Mouse (Mus musculus): ENCODE data around the gene Perp. TPM values are rescaled to one million over a fixed set of nuclear protein-coding genes. Genes with fewer than 3 reads are reported as not detected.

Gene Perp
- polyA plus RNA-seq, 1 experiment from 2014 or later, result 77.2 TPM

- no peaks in the 10 kb centered on the region for H3K4me1 ChIP-seq (ENCODE audit: control insufficient read depth, insufficient read depth, low read length)
- H3K9me3 ChIP-seq (ENCODE audit: control insufficient read depth, low read length), result no peaks in the 10 kb centered on the region
- H3K4me3 ChIP-seq (ENCODE audit: low read length), result no peak overlapping the region
- H3K9ac ChIP-seq (ENCODE audit: low read depth, low read length), result no peak overlapping the region
- WGBS, result 56% methylated on average over 6 of the region's 6 CpGs
- no peak overlapping the region for H3K27ac ChIP-seq (ENCODE audit: low read length)
- no peak for ATAC-seq
- no peaks in the 10 kb centered on the region for H3K36me3 ChIP-seq (ENCODE audit: control insufficient read depth, insufficient read depth, low read length)
- no peaks in the 10 kb centered on the region for H3K27me3 ChIP-seq (replicated peaks; ENCODE audit: control insufficient read depth, insufficient read depth, low read length)
- no peak overlapping the region for H3K4me2 ChIP-seq (ENCODE audit: low read depth, low read length)
These were observed 8.9 kb upstream of the Perp start for GRCm38 (mm10) chr10:18835684-18836479.

DNA sequence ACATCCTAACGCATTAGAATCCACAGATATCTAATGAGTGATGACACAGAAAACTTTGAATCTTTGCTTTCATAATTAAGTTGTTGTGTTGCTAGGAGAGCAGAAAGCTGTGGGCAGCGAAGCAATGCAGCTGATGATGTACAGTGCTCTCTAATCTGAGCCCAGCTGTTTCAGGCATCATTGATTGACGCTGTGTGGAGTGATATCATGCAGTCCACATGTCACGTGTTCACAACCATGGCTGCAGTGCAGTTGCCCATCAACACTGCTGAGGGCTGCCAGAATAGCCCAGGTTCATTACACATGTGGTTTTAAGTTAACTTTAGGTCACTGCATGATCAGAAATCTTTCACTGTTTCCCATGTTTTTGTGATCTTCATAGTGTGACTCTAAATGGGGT is 5.3 kb upstream of the Perp start:
- no peak overlapping the region for H3K9ac ChIP-seq (ENCODE audit: low read depth, low read length)
- no peak overlapping the region for H3K4me2 ChIP-seq (ENCODE audit: low read depth, low read length)
- H3K36me3 ChIP-seq (ENCODE audit: control insufficient read depth, insufficient read depth, low read length), result no peaks in the 10 kb centered on the region
- H3K4me1 ChIP-seq (ENCODE audit: control insufficient read depth, insufficient read depth, low read length), result peaks cover 4% of the 10 kb centered on the region; the same call in 1 of the 2 replicates
- H3K27ac ChIP-seq (ENCODE audit: low read length), result no peak overlapping the region
- no peaks in the 10 kb centered on the region for H3K9me3 ChIP-seq (ENCODE audit: control insufficient read depth, low read length)
- ATAC-seq, result no peak
- H3K4me3 ChIP-seq (ENCODE audit: low read length), result no peak overlapping the region
- WGBS, result 75% methylated on average over 4 of the region's 4 CpGs
- H3K27me3 ChIP-seq (replicated peaks; ENCODE audit: control insufficient read depth, insufficient read depth, low read length), result no peaks in the 10 kb centered on the region

GRCm38 (mm10) chr10:18840736-18841135 is 4.1 kb upstream of the Perp start:
- Histone ChIP-seq H3K9ac (ENCODE audit: low read depth, low read length) (no peak overlapping the region), H3K4me2 (ENCODE audit: low read depth, low read length) (no peak overlapping the region), H3K4me3 (ENCODE audit: low read length) (no peak overlapping the region), H3K27me3 (replicated peaks; ENCODE audit: control insufficient read depth, insufficient read depth, low read length) (no peaks in the 10 kb centered on the region), H3K36me3 (ENCODE audit: control insufficient read depth, insufficient read depth, low read length) (no peaks in the 10 kb centered on the region), H3K27ac (ENCODE audit: low read length) (no peak overlapping the region), H3K9me3 (ENCODE audit: control insufficient read depth, low read length) (no peaks in the 10 kb centered on the region), H3K4me1 (ENCODE audit: control insufficient read depth, insufficient read depth, low read length) (peaks cover 7% of the 10 kb centered on the region; the same call in 1 of the 2 replicates)
- WGBS, result 67% methylated on average over 4 of the region's 4 CpGs
- no peak for ATAC-seq

DNA sequence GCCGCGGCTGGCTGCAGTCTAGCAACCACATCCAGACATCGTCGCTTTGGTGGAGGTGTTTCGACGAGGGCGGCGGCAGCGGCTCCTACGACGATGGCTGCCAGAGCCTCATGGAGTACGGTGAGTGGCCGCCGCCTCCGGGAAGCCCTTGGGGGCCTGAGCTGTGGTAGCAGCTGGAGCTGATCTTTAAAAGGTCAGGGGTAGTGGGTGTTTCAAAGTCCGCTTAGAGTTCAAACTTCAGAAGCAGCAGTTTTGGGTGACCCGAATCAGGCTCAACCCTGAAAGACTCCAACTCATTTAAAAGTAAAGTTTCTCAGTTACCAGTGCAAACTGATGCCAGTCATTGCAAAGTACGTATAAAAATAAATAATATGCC is 455 bp downstream of the Perp start:
- H3K27me3 ChIP-seq (replicated peaks; ENCODE audit: control insufficient read depth, insufficient read depth, low read length), result peaks cover 2% of the 10 kb centered on the region; the same call in 1 of the 2 replicates
- H3K27ac ChIP-seq (ENCODE audit: low read length), result peak overlapping the region; percentile 83
- peaks cover 7% of the 10 kb centered on the region; the same call in 1 of the 2 replicates for H3K4me1 ChIP-seq (ENCODE audit: control insufficient read depth, insufficient read depth, low read length)
- 6% methylated on average over 18 of the region's 18 CpGs for WGBS
- peak overlapping the region; percentile 90 for H3K4me2 ChIP-seq (ENCODE audit: low read depth, low read length)
- ATAC-seq, result no peak; the same call in 1 of the 2 replicates
- H3K9ac ChIP-seq (ENCODE audit: low read depth, low read length), result peak overlapping the region; percentile 74
- no peaks in the 10 kb centered on the region for H3K36me3 ChIP-seq (ENCODE audit: control insufficient read depth, insufficient read depth, low read length)
- no peaks in the 10 kb centered on the region for H3K9me3 ChIP-seq (ENCODE audit: control insufficient read depth, low read length)
- peak overlapping the region; percentile 66 for H3K4me3 ChIP-seq (ENCODE audit: low read length)

DNA sequence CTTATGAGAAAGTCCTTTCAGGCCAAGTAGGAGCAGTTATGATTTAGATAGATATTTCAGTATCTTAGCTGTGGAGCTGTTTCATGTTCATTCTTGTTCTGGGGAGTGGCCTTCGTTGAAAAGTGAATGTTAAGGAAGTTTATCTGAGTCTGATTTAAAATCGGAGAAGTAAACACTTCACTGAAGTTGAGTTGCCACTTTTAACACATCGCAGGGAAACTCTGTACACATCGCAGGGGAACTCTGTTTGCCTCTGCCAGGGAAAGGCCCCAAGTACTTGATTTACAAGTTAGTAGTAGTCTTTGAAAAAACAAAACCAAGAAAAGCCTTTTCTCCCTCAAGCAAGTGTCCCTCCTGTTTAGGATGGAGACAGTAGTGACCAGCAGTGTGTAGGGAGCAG is 891 bp downstream of the Perp start:
- no peak overlapping the region for H3K9ac ChIP-seq (ENCODE audit: low read depth, low read length)
- no peak overlapping the region for H3K27ac ChIP-seq (ENCODE audit: low read length)
- no peak for ATAC-seq
- 34% methylated on average over 4 of the region's 4 CpGs for WGBS
- H3K4me3 ChIP-seq (ENCODE audit: low read length), result peak overlapping the region; percentile 15
- H3K4me1 ChIP-seq (ENCODE audit: control insufficient read depth, insufficient read depth, low read length), result peaks cover 7% of the 10 kb centered on the region; the same call in 1 of the 2 replicates
- no peaks in the 10 kb centered on the region for H3K36me3 ChIP-seq (ENCODE audit: control insufficient read depth, insufficient read depth, low read length)
- H3K27me3 ChIP-seq (replicated peaks; ENCODE audit: control insufficient read depth, insufficient read depth, low read length), result peaks cover 2% of the 10 kb centered on the region; the same call in 1 of the 2 replicates
- no peaks in the 10 kb centered on the region for H3K9me3 ChIP-seq (ENCODE audit: control insufficient read depth, low read length)
- peak overlapping the region; percentile 90 for H3K4me2 ChIP-seq (ENCODE audit: low read depth, low read length)

- H3K4me2 ChIP-seq (ENCODE audit: low read depth, low read length), result peak overlapping the region; percentile 90; the same call in 1 of the 2 replicates
- no peak overlapping the region for H3K9ac ChIP-seq (ENCODE audit: low read depth, low read length)
- no peak overlapping the region for H3K27ac ChIP-seq (ENCODE audit: low read length)
These were observed 1.8 kb downstream of the Perp start for GRCm38 (mm10) chr10:18846474-18847264.

GRCm38 (mm10) chr10:18850177-18850576 is 5.4 kb downstream of the Perp start:
- Histone ChIP-seq H3K4me2 (ENCODE audit: low read depth, low read length) (no peak overlapping the region), H3K4me1 (ENCODE audit: control insufficient read depth, insufficient read depth, low read length) (0 out of 2 replicates have a peak, but pooled peaks cover 1% of the 10 kb centered on the region), H3K4me3 (ENCODE audit: low read length) (no peak overlapping the region), H3K36me3 (ENCODE audit: control insufficient read depth, insufficient read depth, low read length) (no peaks in the 10 kb centered on the region), H3K9ac (ENCODE audit: low read depth, low read length) (no peak overlapping the region), H3K27me3 (replicated peaks; ENCODE audit: control insufficient read depth, insufficient read depth, low read length) (peaks cover 2% of the 10 kb centered on the region; the same call in 1 of the 2 replicates), H3K9me3 (ENCODE audit: control insufficient read depth, low read length) (no peaks in the 10 kb centered on the region), H3K27ac (ENCODE audit: low read length) (no peak overlapping the region)
- WGBS, result 90% methylated on average over 4 of the region's 4 CpGs
- no peak for ATAC-seq

More at GRCm38 (mm10) chr10:18846474-18847264, 1.8 kb downstream of the Perp start:
- 79% methylated on average over 8 of the region's 8 CpGs for WGBS
- no peaks in the 10 kb centered on the region for H3K36me3 ChIP-seq (ENCODE audit: control insufficient read depth, insufficient read depth, low read length)
- H3K4me3 ChIP-seq (ENCODE audit: low read length), result peak overlapping the region; percentile 15; the same call in 1 of the 2 replicates
- H3K27me3 ChIP-seq (replicated peaks; ENCODE audit: control insufficient read depth, insufficient read depth, low read length), result peaks cover 2% of the 10 kb centered on the region; the same call in 1 of the 2 replicates
- no peaks in the 10 kb centered on the region for H3K9me3 ChIP-seq (ENCODE audit: control insufficient read depth, low read length)
- ATAC-seq, result no peak
- H3K4me1 ChIP-seq (ENCODE audit: control insufficient read depth, insufficient read depth, low read length), result peaks cover 7% of the 10 kb centered on the region; the same call in 1 of the 2 replicates

DNA sequence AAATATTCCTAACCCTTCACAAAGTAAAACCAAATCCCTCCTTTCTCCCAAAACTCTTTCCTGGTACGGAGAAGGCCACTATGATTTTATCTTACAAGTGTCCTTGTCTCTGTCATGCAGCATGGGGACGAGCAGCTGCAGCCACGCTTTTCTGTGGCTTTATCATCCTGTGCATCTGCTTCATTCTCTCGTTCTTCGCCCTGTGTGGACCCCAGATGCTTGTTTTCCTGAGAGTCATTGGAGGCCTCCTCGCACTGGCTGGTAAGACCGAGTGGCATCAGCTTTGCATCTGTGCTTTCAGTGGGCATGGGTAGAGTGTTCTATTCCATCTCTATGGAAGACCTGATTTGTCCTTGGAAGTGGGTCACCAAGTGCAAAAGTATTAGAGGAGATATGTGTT is 8.6 kb downstream of the Perp start:
- Histone ChIP-seq H3K9ac (ENCODE audit: low read depth, low read length) (no peak overlapping the region), H3K27ac (ENCODE audit: low read length) (no peak overlapping the region), H3K4me3 (ENCODE audit: low read length) (no peak overlapping the region), H3K4me1 (ENCODE audit: control insufficient read depth, insufficient read depth, low read length) (no peaks in the 10 kb centered on the region), H3K27me3 (replicated peaks; ENCODE audit: control insufficient read depth, insufficient read depth, low read length) (no peaks in the 10 kb centered on the region), H3K4me2 (ENCODE audit: low read depth, low read length) (no peak overlapping the region), H3K36me3 (ENCODE audit: control insufficient read depth, insufficient read depth, low read length) (no peaks in the 10 kb centered on the region), H3K9me3 (ENCODE audit: control insufficient read depth, low read length) (no peaks in the 10 kb centered on the region)
- ATAC-seq, result no peak
- WGBS, result 90% methylated on average over 7 of the region's 7 CpGs

GRCm38 (mm10) chr10:18857244-18857643 is 12.4 kb downstream of the Perp start:
- Histone ChIP-seq H3K27ac (ENCODE audit: low read length) (no peak overlapping the region), H3K36me3 (ENCODE audit: control insufficient read depth, insufficient read depth, low read length) (no peaks in the 10 kb centered on the region), H3K4me3 (ENCODE audit: low read length) (no peak overlapping the region), H3K9ac (ENCODE audit: low read depth, low read length) (no peak overlapping the region), H3K4me1 (ENCODE audit: control insufficient read depth, insufficient read depth, low read length) (peaks cover 6% of the 10 kb centered on the region), H3K4me2 (ENCODE audit: low read depth, low read length) (no peak overlapping the region), H3K9me3 (ENCODE audit: control insufficient read depth, low read length) (no peaks in the 10 kb centered on the region), H3K27me3 (replicated peaks; ENCODE audit: control insufficient read depth, insufficient read depth, low read length) (no peaks in the 10 kb centered on the region)
- peak; percentile 49 for ATAC-seq
- 62% methylated on average over 4 of the region's 4 CpGs for WGBS
